Mouse (Mus musculus): ENCODE measurements around the gene Ranbp3l. TPM values are rescaled to one million over a fixed set of nuclear protein-coding genes. Genes with fewer than 3 reads are reported as not detected.

Gene Ranbp3l
- 6.9 TPM in 2 replicates for polyA plus RNA-seq (2021; fragmentation: Nextera tagmentation)
- long read RNA-seq, experiment 1, partial matches to known transcripts: 1 of 5 reads
- long read RNA-seq, experiment 1, other reads (novel, unspliced or antisense): 4 of 5 reads
- long read RNA-seq, experiment 2, partial matches to known transcripts: 3 of 7 reads
- long read RNA-seq, experiment 2, other reads (novel, unspliced or antisense): 4 of 7 reads

GRCm38 (mm10) chr15:8967573-8968228 is at the start of gene Ranbp3l:
Ranbp3l (plus strand) TSS chr15:8967949.

DNA sequence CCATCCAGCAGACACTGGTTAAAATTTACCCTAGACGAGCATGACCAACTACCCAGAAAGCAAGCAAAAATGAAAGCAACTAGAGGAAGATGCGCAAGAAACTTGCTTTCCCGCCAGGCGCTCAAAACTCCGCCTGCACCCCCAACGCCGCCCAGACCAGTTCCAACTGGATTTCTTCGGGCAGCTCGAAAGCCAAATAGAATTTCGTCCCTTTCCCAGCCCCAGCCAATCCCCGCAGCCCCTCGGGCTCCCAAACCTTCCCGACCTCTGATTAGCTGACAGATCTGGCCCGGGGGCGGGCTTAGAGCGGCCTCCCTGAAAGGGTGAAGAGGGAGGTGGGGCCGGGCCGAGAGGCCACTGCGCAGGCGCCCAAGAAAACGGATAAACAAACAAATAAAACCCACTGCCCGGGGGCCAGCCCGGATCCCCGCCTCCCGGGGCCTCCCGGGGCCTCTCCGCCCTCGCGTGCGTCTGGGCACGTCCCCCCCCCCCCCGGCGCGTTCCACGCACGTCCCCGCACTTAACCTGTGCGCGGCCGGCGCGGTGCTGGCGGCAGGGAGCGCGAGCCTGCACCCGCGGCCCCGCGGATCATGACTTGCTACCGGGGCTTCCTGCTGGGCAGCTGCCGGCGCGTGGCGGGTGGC is 103.3 kb downstream of the Ranbp3l start, which contains the start of gene Nadk2:
Gene Nadk2 (plus strand): TSS at position 349 of the 644 bp plus-strand sequence.

Other genes starting within 250 kb of the Ranbp3l start
- gene Nadk2, start 103.3 kb downstream of the Ranbp3l start, polyA plus RNA-seq (2021; fragmentation: Nextera tagmentation): 16.7 and 19.4 TPM in 2 replicates
- 7.7 and 8.4 TPM in 2 replicates for gene Lmbrd2, start 172.6 kb downstream of the Ranbp3l start, polyA plus RNA-seq (2021; fragmentation: Nextera tagmentation)
- 1.3 and 1.7 TPM in 2 replicates for gene Skp2, start 187.5 kb downstream of the Ranbp3l start, polyA plus RNA-seq (2021; fragmentation: Nextera tagmentation)